Mouse (Mus musculus) right cerebral cortex, adult 2 months (tissue): ENCODE measurements at regions not wholly inside any gene's neighbourhood (a gene's known extent, or its start where the extent isn't known, plus 50 kb on each side); places are given as distances from the start of the nearest gene placed in this dataset.

ENCODE experiments used
- DNase-seq, 2 experiments: peaks; one replicate each; pipeline ENCODE4 v3.0.0; 2021 to 2022; ENCODE audit warnings: low spot score in 2 of 2

GRCm38 (mm10) chr3:17201773-17202172 lies 746.4 kb upstream of the Cypt12 start:
- DNase-seq: peak in 1 of 2 experiments; percentile 8

GRCm38 (mm10) chr3:17214031-17214430 lies 734.2 kb upstream of the Cypt12 start:
- DNase-seq: no peak

- no peak for DNase-seq
Measured at GRCm38 (mm10) chr3:17216825-17217224, 731.4 kb upstream of the Cypt12 start.

GRCm38 (mm10) chr3:17238407-17238806 lies 709.8 kb upstream of the Cypt12 start:
- no peak for DNase-seq

GRCm38 (mm10) chr3:17258397-17258796 lies 689.8 kb upstream of the Cypt12 start:
- DNase-seq: no peak

- DNase-seq: no peak
Measured at GRCm38 (mm10) chr3:17259093-17259492, 689.1 kb upstream of the Cypt12 start.

- DNase-seq: no peak
Measured at GRCm38 (mm10) chr3:17281231-17281630, 667.0 kb upstream of the Cypt12 start.

- no peak for DNase-seq
Measured at GRCm38 (mm10) chr3:17282881-17283280, 665.3 kb upstream of the Cypt12 start.

- no peak for DNase-seq
Measured at GRCm38 (mm10) chr3:17317523-17317922, 630.7 kb upstream of the Cypt12 start.

- no peak for DNase-seq
Measured at GRCm38 (mm10) chr3:17318450-17318849, 629.8 kb upstream of the Cypt12 start.

GRCm38 (mm10) chr3:17319213-17319612 lies 629.0 kb upstream of the Cypt12 start:
- peak in 1 of 2 experiments; percentile 47 for DNase-seq

GRCm38 (mm10) chr3:17319931-17320330 lies 628.3 kb upstream of the Cypt12 start:
- DNase-seq: no peak

- no peak for DNase-seq
Measured at GRCm38 (mm10) chr3:17322266-17322665, 625.9 kb upstream of the Cypt12 start.

- no peak for DNase-seq
Measured at GRCm38 (mm10) chr3:17324816-17325215, 623.4 kb upstream of the Cypt12 start.

GRCm38 (mm10) chr3:17325821-17326220 lies 622.4 kb upstream of the Cypt12 start:
- no peak for DNase-seq

- no peak for DNase-seq
Measured at GRCm38 (mm10) chr3:17326292-17326691, 621.9 kb upstream of the Cypt12 start.

GRCm38 (mm10) chr3:17326774-17327173 lies 621.4 kb upstream of the Cypt12 start:
- DNase-seq: no peak

GRCm38 (mm10) chr3:17327706-17328105 lies 620.5 kb upstream of the Cypt12 start:
- DNase-seq: no peak

GRCm38 (mm10) chr3:17329411-17329810 lies 618.8 kb upstream of the Cypt12 start:
- DNase-seq: no peak

GRCm38 (mm10) chr3:17330429-17331373 lies 617.5 kb upstream of the Cypt12 start:
- DNase-seq: no peak

- no peak for DNase-seq
Measured at GRCm38 (mm10) chr3:17360253-17360652, 588.0 kb upstream of the Cypt12 start.
